Mouse (Mus musculus): ENCODE results near the gene Hoxb6. TPM values are rescaled to one million over a fixed set of nuclear protein-coding genes. Genes with fewer than 3 reads are reported as not detected.

Hoxb6 gene
- polyA plus RNA-seq, 1 experiment from 2014 or later: 5.7 TPM

DNA sequence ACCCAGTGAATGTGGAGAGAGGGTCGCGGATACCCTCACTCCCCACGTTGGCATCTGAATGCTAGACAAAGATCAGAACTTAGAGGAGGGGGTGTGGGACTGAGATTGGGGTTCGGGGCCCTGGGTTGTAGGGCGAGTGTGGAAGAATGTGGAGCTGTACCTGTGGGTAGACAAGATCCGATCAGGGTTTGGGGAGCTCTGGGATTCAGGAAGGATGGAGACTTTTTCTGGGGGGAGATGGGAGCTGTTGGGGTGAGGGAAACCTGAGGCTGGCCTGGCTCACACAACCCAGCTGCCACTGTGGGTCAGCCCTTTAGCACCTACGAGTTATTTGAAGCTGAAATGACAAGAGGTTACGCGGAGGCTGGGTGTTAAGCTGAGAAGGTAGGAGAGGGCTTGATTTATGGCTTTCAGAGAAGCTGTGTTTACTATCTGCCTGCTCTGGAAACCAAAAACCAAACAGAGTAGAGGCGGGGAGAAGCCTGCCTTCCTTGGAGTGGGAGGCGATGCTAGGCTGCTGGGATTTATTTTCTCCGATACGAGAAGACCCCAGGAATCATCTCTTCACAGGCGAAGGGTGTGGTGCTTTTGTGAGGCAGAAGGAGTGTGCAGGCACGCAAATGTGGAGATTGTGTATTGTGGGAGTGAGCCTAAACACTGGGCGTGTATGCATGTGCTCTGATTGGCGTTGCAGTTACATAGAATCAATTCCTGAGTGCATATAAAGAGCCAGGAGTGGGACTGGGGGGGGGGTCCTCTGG lies 41.1 kb downstream of the Hoxb6 start:
- ATAC-seq: no peak
- 21% methylated on average over 17 of the region's 17 CpGs for WGBS
- Histone ChIP-seq H3K36me3 (ENCODE audit: control insufficient read depth, insufficient read depth) (no peaks in the 10 kb centered on the region), H3K9me3 (ENCODE audit: control insufficient read depth) (no peaks in the 10 kb centered on the region), H3K27ac (ENCODE audit: low read depth, low read length) (peak overlapping the region; percentile 78), H3K4me1 (replicated peaks; ENCODE audit: control insufficient read depth, insufficient read depth, low read length) (peaks cover 6% of the 10 kb centered on the region; the same call in 1 of the 2 replicates), H3K9ac (ENCODE audit: low read depth, low read length) (peak overlapping the region; percentile 37; the same call in 1 of the 2 replicates), H3K4me2 (replicated peaks; ENCODE audit: low read depth) (peak overlapping the region; percentile 66), H3K4me3 (ENCODE audit: low read depth, low read length) (peak overlapping the region; percentile 31), H3K27me3 (replicated peaks; ENCODE audit: control insufficient read depth, insufficient read depth, low read length) (peaks cover 21% of the 10 kb centered on the region)
- no peak for TF ChIP-seq CTCF (IDR thresholded peaks at IDR 0.05; ENCODE audit: low read depth)

DNA sequence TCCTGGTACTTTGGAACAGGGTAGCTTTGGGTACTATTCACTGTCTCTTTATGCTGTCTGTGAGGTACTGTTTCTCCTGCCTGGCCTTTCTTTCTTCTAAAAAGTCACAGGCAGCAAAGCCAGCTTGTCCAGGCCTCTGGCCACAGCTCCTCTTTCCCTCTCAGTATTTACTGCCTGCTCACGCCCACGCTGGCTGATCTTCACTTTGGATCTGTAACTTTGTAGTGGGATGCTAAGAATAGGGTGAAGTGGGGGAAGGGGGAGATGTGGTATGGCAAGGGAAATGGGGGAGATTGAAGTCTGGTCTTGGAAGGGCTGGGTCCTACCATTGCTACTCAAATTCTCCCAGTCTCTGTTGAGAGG lies 41.7 kb downstream of the Hoxb6 start:
- Histone ChIP-seq H3K27ac (ENCODE audit: low read depth, low read length) (peak overlapping the region; percentile 78; the same call in 1 of the 2 replicates), H3K4me1 (replicated peaks; ENCODE audit: control insufficient read depth, insufficient read depth, low read length) (peaks cover 6% of the 10 kb centered on the region; the same call in 1 of the 2 replicates), H3K4me3 (ENCODE audit: low read depth, low read length) (no peak overlapping the region; the same call in 1 of the 2 replicates), H3K36me3 (ENCODE audit: control insufficient read depth, insufficient read depth) (no peaks in the 10 kb centered on the region; the same call in 1 of the 2 replicates), H3K9ac (ENCODE audit: low read depth, low read length) (no peak overlapping the region), H3K9me3 (ENCODE audit: control insufficient read depth) (no peaks in the 10 kb centered on the region), H3K4me2 (replicated peaks; ENCODE audit: low read depth) (peak overlapping the region; percentile 66), H3K27me3 (replicated peaks; ENCODE audit: control insufficient read depth, insufficient read depth, low read length) (peaks cover 21% of the 10 kb centered on the region)
- no peak for ATAC-seq
- TF ChIP-seq CTCF (IDR thresholded peaks at IDR 0.05; ENCODE audit: low read depth): no peak
- WGBS: 41% methylated on average over 2 of the region's 2 CpGs

- no peaks in the 10 kb centered on the region; the same call in 1 of the 2 replicates for H3K36me3 ChIP-seq (ENCODE audit: control insufficient read depth, insufficient read depth)
- no peak overlapping the region for H3K4me3 ChIP-seq (ENCODE audit: low read depth, low read length)
- no peak overlapping the region for H3K9ac ChIP-seq (ENCODE audit: low read depth, low read length)
- 0 out of 2 replicates have a peak overlapping the region, but pooled peaks have one; percentile 2 for H3K4me2 ChIP-seq (replicated peaks; ENCODE audit: low read depth)
- H3K27me3 ChIP-seq (replicated peaks; ENCODE audit: control insufficient read depth, insufficient read depth, low read length): peaks cover 24% of the 10 kb centered on the region
- no peak overlapping the region for H3K27ac ChIP-seq (ENCODE audit: low read depth, low read length)
- 0 out of 2 replicates have a peak, but pooled peaks cover 8% of the 10 kb centered on the region for H3K4me1 ChIP-seq (replicated peaks; ENCODE audit: control insufficient read depth, insufficient read depth, low read length)
- no peak for ATAC-seq
- TF ChIP-seq CTCF (IDR thresholded peaks at IDR 0.05; ENCODE audit: low read depth): no peak
- 30% methylated on average over 3 of the region's 3 CpGs for WGBS
- no peaks in the 10 kb centered on the region for H3K9me3 ChIP-seq (ENCODE audit: control insufficient read depth)
These were observed 42.7 kb downstream of the Hoxb6 start for GRCm38 (mm10) chr11:96334998-96335397.

DNA sequence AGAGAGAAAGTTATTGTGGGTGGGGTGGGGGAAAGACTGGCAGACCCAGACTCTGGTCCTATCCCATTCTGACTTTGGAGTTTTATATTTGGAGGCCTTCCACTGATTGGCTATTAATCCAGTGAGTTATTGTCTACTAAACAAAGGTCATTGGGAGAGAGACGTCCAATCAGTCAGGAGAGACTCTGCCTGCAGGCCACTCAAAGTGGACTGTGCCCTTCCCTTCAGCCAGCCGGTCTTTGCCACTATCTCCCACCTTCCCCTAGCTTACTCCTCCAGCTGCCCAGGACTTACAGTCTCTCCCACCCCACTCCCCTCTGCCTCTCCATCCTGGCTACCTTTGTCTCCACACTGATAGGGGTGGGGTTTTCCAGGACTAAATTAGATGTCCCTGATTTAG lies 44.3 kb downstream of the Hoxb6 start:
- H3K9me3 ChIP-seq (ENCODE audit: control insufficient read depth): no peaks in the 10 kb centered on the region

DNA sequence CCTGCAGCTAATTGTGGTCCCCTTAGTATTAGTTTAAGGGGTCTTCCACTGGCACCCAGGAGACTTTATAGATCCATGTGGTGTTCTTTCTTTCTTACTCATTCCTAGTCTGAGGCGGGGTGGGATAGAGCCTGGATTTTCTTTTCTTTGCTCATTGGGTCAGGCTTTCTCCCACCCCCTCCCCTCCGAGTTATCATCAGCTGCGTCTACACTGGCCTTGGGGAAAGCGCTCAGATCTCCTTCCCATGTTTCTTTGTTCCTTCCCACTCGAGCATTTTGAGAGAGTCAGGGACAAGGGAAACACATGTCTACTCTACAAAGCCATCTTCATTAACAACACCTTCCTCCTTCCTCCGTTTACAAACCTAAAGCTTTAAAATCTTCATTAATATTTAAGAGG lies 44.8 kb downstream of the Hoxb6 start:
- TF ChIP-seq CTCF (IDR thresholded peaks at IDR 0.05; ENCODE audit: low read depth): no peak
- no peak for ATAC-seq
- H3K9ac ChIP-seq (ENCODE audit: low read depth, low read length): no peak overlapping the region
- H3K4me2 ChIP-seq (replicated peaks; ENCODE audit: low read depth): no peak overlapping the region
- 59% methylated on average over 6 of the region's 6 CpGs for WGBS
- 0 out of 2 replicates have a peak, but pooled peaks cover 6% of the 10 kb centered on the region for H3K4me1 ChIP-seq (replicated peaks; ENCODE audit: control insufficient read depth, insufficient read depth, low read length)
- H3K27ac ChIP-seq (ENCODE audit: low read depth, low read length): no peak overlapping the region
- no peaks in the 10 kb centered on the region for H3K9me3 ChIP-seq (ENCODE audit: control insufficient read depth)
- no peaks in the 10 kb centered on the region; the same call in 1 of the 2 replicates for H3K36me3 ChIP-seq (ENCODE audit: control insufficient read depth, insufficient read depth)
- peaks cover 31% of the 10 kb centered on the region for H3K27me3 ChIP-seq (replicated peaks; ENCODE audit: control insufficient read depth, insufficient read depth, low read length)
- no peak overlapping the region for H3K4me3 ChIP-seq (ENCODE audit: low read depth, low read length)

More for the DNA sequence above, 44.3 kb downstream of the Hoxb6 start:
- Histone ChIP-seq H3K36me3 (ENCODE audit: control insufficient read depth, insufficient read depth) (no peaks in the 10 kb centered on the region; the same call in 1 of the 2 replicates), H3K4me2 (replicated peaks; ENCODE audit: low read depth) (no peak overlapping the region), H3K9ac (ENCODE audit: low read depth, low read length) (no peak overlapping the region), H3K27me3 (replicated peaks; ENCODE audit: control insufficient read depth, insufficient read depth, low read length) (peaks cover 34% of the 10 kb centered on the region), H3K27ac (ENCODE audit: low read depth, low read length) (no peak overlapping the region), H3K4me1 (replicated peaks; ENCODE audit: control insufficient read depth, insufficient read depth, low read length) (0 out of 2 replicates have a peak, but pooled peaks cover 9% of the 10 kb centered on the region), H3K4me3 (ENCODE audit: low read depth, low read length) (no peak overlapping the region)
- TF ChIP-seq CTCF (IDR thresholded peaks at IDR 0.05; ENCODE audit: low read depth): no peak
- 32% methylated on average over 2 of the region's 2 CpGs for WGBS
- ATAC-seq: no peak

DNA sequence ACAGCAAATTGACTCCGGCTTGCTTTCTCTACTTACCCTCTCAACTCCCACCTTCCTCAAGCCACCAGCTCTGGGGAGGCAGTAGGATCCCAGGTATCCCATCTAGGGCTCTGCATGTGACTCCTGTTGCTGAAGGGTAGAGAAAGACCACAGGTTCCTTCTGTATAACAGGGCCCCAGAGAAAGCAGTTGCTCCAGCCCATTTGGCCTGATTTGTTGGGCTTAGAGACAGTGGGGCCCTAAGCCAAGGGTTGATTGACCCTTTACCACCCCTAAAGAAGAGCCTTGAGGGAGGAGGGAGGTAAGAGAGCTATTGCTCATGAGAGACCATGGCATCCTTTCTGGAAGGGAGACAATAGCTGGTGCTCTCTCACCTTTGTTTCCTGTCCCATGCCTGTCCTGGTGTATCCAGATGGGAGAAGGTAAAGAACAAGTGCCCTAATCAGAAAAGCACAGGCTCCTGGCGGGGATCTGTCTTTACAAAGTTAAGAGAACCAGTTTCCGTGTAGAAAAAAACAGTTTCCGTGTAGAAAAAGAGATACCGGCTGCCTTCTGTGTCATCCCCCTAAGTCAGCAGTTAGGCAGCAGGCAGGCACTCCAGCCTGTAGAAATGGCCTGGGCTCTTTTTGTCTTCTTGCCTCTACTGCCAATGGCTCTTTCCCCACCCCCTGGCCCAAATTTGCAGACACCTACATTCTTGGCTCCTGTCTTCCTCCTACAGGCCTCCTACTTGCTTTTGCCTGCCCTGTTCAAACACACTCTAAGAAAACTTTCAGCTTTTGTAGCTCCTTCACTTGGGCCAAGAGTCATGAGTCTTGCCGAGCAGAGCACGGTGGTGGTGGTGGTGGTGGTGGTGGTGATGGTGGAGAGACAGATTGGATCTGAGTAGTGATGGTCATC lies 46.9 kb downstream of the Hoxb6 start:
- Histone ChIP-seq H3K27me3 (replicated peaks; ENCODE audit: control insufficient read depth, insufficient read depth, low read length) (peaks cover 22% of the 10 kb centered on the region), H3K4me3 (ENCODE audit: low read depth, low read length) (no peak overlapping the region)
- 62% methylated on average over 7 of the region's 7 CpGs for WGBS

More for the DNA sequence above, 46.9 kb downstream of the Hoxb6 start:
- H3K27ac ChIP-seq (ENCODE audit: low read depth, low read length): no peak overlapping the region
- no peak for ATAC-seq
- H3K4me1 ChIP-seq (replicated peaks; ENCODE audit: control insufficient read depth, insufficient read depth, low read length): 0 out of 2 replicates have a peak, but pooled peaks cover 3% of the 10 kb centered on the region
- no peak for TF ChIP-seq CTCF (IDR thresholded peaks at IDR 0.05; ENCODE audit: low read depth)
- H3K9ac ChIP-seq (ENCODE audit: low read depth, low read length): no peak overlapping the region; the same call in 1 of the 2 replicates
- peak overlapping the region; percentile 24; the same call in 1 of the 2 replicates for H3K4me2 ChIP-seq (replicated peaks; ENCODE audit: low read depth)
- H3K9me3 ChIP-seq (ENCODE audit: control insufficient read depth): no peaks in the 10 kb centered on the region
- H3K36me3 ChIP-seq (ENCODE audit: control insufficient read depth, insufficient read depth): no peaks in the 10 kb centered on the region; the same call in 1 of the 2 replicates

Measured in intestine, postnatal 0 days (tissue).